Comparison of ENCODE assay signal across 15 mouse cellular contexts in the genomic region with DNA sequence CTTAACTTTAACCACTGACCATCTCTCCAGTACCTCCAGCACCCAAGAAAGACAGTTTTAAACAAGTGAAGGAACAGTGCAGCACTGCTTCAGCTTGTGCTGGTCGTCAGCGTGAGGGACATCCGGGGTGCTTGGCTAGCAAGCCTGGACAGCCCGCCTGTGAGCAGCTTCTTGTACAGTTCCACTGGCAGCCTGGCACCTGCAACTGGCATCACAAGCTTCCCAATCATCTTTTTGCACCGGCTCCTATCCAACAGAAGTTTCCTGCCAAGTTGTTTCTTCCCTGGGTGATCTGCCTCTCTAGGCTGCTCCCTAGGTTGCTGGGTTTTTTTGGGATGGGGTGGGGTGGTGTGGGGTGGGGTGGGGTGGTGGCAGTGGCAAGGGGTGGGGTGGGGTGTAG.
DNase-seq lines count a peak whose midpoint lies in the region; ATAC-seq and TF ChIP-seq lines count a peak whose summit lies in the region.
"Had no signal": no experiment of that assay in that cellular context is flagged by ENCODE, and none has a peak within 500 bp of the region (broad histone marks: within the 10 kb centered on the region; RNA-seq: fewer than 3 reads in every experiment).

No protein-coding gene starts in this region.

- no peak for TF ChIP-seq CTCF in brain, embryonic 14.5 days (IDR thresholded peaks at IDR 0.05; ENCODE audit: borderline replicate concordance, extremely low read depth, insufficient read depth, insufficient read length)

- H3K27me3 ChIP-seq in forebrain, embryonic 16.5 days (replicated peaks; ENCODE audit: control insufficient read depth, insufficient read depth, low read length), result no peaks in the 10 kb centered on the region
- no peaks in the 10 kb centered on the region for H3K27me3 ChIP-seq in forebrain, embryonic 10.5 days (ENCODE audit: poor library complexity, severe bottlenecking)
- H3K27me3 ChIP-seq: forebrain, embryonic 13.5 days; liver, embryonic 15.5 days; neural tube, embryonic 13.5 days had no signal

- no peak overlapping the region for H3K4me3 ChIP-seq in forebrain, embryonic 16.5 days (replicated peaks; ENCODE audit: low read length)
- H3K4me3 ChIP-seq in forebrain, embryonic 10.5 days, result no peak overlapping the region
- H3K4me3 ChIP-seq: forebrain, embryonic 13.5 days; limb, embryonic 10.5 days; liver, embryonic 15.5 days; neural tube, embryonic 13.5 days had no signal

- no peaks in the 10 kb centered on the region for H3K9me3 ChIP-seq in forebrain, embryonic 16.5 days (ENCODE audit: control insufficient read depth, low read length)
- no peaks in the 10 kb centered on the region; the same call in 1 of the 2 replicates for H3K9me3 ChIP-seq in forebrain, embryonic 10.5 days
- H3K9me3 ChIP-seq: forebrain, embryonic 13.5 days; limb, embryonic 10.5 days; liver, embryonic 15.5 days; neural tube, embryonic 13.5 days had no signal

- peak; percentile 47 for ATAC-seq in forebrain, embryonic 16.5 days
- ATAC-seq: forebrain, embryonic 13.5 days; inflammation-experienced regulatory T-cells, adult 6 months had no signal

- WGBS in forebrain, embryonic 16.5 days, result 71% methylated on average over 5 of the region's 5 CpGs
- WGBS in forebrain, embryonic 10.5 days, result 89% methylated on average over 5 of the region's 5 CpGs

- TF ChIP-seq POLR2A in brain, embryonic 14.5 days (IDR thresholded peaks at IDR 0.05; ENCODE audit: borderline replicate concordance, extremely low read depth, insufficient read depth, insufficient read length, poor library complexity, severe bottlenecking), result no peak

- H3K4me1 ChIP-seq in forebrain, embryonic 16.5 days (replicated peaks; ENCODE audit: control insufficient read depth, insufficient read depth, low read length), result no peaks in the 10 kb centered on the region
- no peaks in the 10 kb centered on the region for H3K4me1 ChIP-seq in forebrain, embryonic 10.5 days
- H3K4me1 ChIP-seq: forebrain, embryonic 13.5 days; limb, embryonic 10.5 days; liver, embryonic 15.5 days; neural tube, embryonic 13.5 days had no signal

- H3K9ac ChIP-seq in forebrain, embryonic 16.5 days (replicated peaks; ENCODE audit: low read depth, low read length), result no peak overlapping the region
- H3K9ac ChIP-seq: forebrain, embryonic 13.5 days; liver, embryonic 15.5 days; neural tube, embryonic 13.5 days had no signal

- no peaks in the 10 kb centered on the region for H3K36me3 ChIP-seq in forebrain, embryonic 16.5 days (ENCODE audit: control insufficient read depth, insufficient read depth)
- H3K36me3 ChIP-seq in forebrain, embryonic 10.5 days (replicated peaks), result no peaks in the 10 kb centered on the region
- H3K36me3 ChIP-seq: limb, embryonic 10.5 days; liver, embryonic 15.5 days; neural tube, embryonic 13.5 days had no signal

- intact Hi-C loops in left cerebral cortex, postnatal 14 days (cut with DNase I), result no loop called here
- intact Hi-C loops in heart, postnatal 25 days (cut with DNase I), result no loop called here

- H3K27ac ChIP-seq in forebrain, embryonic 16.5 days (ENCODE audit: low read length), result no peak overlapping the region
- H3K27ac ChIP-seq in forebrain, embryonic 10.5 days, result no peak overlapping the region
- H3K27ac ChIP-seq: forebrain, embryonic 13.5 days; limb, embryonic 10.5 days; liver, embryonic 15.5 days; neural tube, embryonic 13.5 days had no signal

- DNase-seq in forebrain, embryonic 10.5 days (ENCODE audit: extremely low spot score, low spot score), result no peak
- peak; percentile 19 to 46 for DNase-seq in left cerebral cortex, postnatal 14 days (ENCODE audit: low spot score in 2 of 2)
- no peak for DNase-seq in left cerebral cortex, adult 18-20 months (ENCODE audit: low spot score in 2 of 2)
- DNase-seq in brain, embryonic 14.5 days (ENCODE audit: low read depth), result peak; percentile 53
- peak; percentile 6 for DNase-seq in heart, postnatal 25 days (ENCODE audit: low spot score)
- DNase-seq in ovary, postnatal 36 days (ENCODE audit: low spot score), result no peak
- DNase-seq in thymus, postnatal 4 days, result no peak
- DNase-seq: kidney, postnatal 10 days had no signal

- no peak overlapping the region for H3K4me2 ChIP-seq in forebrain, embryonic 16.5 days (ENCODE audit: low read length)
- H3K4me2 ChIP-seq: forebrain, embryonic 13.5 days; liver, embryonic 15.5 days; midbrain, embryonic 11.5 days; neural tube, embryonic 13.5 days had no signal

Comparison
In these comparisons a context has a peak if more than half of its experiments do, and no peak if none do; other contexts are left out.
1. DNase-seq: peak in left cerebral cortex, postnatal 14 days (2 of 2), brain, embryonic 14.5 days (single experiment) and heart, postnatal 25 days (single experiment); none in forebrain, embryonic 10.5 days (single experiment), left cerebral cortex, adult 18-20 months (0 of 2), ovary, postnatal 36 days (single experiment) and thymus, postnatal 4 days (single experiment).